Mouse (Mus musculus): Measurements from ENCODE around the gene Tbck. TPM values are rescaled to one million over a fixed set of nuclear protein-coding genes. Genes with fewer than 3 reads are reported as not detected.

Gene Tbck
- total RNA-seq, 1 experiment from 2014 or later, result 19.0 TPM

DNA sequence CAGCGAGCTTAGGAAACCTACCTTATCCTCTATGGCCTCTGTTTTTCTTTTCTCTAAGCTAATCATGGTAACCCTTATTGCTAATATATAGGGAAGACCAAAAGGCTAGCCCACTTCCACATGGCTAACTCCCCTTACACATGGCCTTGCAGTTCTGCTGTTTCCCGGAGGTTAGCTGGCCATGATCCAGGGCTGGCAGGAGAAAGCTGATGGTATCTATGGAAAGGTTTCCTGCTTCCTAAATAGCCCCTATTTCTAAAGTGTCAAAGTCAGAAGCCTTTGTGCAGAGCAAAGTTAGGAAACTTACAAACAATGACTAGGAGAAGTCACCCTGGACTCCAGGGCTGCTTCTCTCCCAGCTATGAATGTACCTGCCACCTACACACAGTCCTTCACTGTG lies 184.9 kb downstream of the Tbck start:
- DNase-seq, result peak; percentile 55

DNA sequence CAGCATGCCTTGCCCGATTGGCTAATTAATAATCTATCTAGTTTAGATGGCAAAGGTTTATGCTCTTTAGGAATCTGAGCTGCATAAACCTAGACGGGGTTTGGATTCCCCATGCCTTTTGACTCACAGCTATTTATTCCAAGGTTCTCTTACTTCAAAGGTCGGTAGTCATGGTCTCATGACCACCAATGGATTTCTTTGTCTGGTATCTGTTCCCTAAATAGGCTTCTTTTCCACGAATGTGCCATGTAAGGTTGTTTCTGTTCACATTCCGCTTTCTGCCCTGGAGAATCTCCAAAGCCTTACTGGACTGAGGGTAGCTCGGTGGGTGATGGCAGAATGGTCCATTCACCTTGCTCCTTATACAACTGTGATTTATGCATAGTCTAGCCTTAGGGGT lies 186.1 kb downstream of the Tbck start:
- DNase-seq, result no peak

DNA sequence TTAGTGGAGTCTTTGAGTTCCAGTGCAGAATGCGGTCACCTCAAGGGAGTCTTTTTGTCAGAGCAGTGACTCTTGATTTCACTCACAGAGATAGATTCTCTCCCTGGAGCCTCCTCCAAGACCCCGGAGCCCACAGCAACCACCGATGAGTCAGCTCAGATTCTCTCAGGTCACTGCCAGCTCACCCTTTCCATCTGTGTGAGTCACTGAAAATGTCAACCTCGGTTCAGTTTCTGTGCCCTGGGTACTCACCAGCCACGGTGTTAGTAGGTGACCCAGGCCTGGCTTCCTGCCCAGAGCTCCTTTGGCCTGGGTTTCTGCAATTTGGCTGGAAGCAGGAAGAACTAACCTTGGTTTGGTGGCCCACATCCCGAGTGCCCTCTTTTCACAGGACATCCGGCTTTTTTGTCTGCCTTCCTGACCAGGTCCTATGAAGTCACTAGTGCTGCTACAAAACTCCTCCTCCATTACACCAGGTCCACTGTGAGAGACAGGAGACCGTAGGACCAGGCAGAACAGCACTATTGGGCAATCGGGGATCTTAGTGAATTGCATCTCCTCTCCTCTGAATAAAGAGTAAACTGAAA lies 187.5 kb downstream of the Tbck start:
- DNase-seq, result peak; percentile 94

DNA sequence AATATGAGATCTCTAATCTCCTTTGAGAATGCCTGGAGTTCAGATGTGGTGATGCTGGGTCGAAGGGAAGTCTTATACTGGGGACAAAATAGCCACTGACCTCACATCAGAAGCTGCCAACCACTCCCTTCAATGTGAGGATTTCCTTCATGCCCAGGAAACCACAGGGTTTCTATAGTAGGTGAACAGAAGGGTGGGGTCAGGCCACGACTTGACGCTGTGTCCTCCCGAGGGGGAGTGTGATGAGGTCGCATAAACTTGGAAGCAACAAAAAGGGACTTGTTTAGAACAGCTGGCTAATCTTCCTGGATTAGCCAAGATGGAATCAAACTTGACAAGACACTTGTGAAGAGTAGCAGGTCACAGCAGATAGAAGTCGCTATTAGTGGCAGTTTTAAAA lies 189.3 kb downstream of the Tbck start:
- no peak for DNase-seq

DNA sequence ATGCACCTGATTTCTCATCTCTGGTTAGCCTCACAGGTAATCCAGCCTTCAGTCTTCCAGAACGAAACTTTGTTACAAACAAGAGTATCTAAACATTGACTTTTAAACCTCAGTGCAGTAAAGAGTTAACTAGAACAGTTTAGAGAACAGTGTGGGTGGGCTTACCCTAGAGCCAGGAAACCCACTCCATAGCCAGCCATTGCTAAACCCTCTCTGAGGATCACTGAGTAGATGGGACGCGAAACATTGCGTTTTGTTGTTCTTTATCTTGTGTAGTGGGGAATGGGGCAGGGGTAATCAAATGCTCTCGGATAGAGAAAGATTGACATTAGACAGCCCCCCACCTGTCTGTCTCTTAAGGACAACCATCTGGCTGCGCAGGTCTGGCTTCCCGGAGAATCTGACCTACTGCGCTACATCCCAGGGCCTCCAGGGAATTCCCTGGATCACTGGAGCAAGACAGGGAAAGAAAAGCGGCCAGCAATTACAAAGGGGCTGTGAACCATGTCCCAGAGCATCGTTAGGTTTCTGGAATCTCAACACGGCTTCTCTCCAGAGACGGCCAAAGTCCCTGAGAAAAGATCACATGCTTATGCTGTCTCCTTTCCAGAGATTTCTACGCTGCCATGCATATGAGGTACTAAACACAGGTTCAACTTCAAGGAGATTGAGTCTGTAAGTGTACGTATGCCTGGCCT lies 192.2 kb downstream of the Tbck start:
- DNase-seq, result peak; percentile 16

DNA sequence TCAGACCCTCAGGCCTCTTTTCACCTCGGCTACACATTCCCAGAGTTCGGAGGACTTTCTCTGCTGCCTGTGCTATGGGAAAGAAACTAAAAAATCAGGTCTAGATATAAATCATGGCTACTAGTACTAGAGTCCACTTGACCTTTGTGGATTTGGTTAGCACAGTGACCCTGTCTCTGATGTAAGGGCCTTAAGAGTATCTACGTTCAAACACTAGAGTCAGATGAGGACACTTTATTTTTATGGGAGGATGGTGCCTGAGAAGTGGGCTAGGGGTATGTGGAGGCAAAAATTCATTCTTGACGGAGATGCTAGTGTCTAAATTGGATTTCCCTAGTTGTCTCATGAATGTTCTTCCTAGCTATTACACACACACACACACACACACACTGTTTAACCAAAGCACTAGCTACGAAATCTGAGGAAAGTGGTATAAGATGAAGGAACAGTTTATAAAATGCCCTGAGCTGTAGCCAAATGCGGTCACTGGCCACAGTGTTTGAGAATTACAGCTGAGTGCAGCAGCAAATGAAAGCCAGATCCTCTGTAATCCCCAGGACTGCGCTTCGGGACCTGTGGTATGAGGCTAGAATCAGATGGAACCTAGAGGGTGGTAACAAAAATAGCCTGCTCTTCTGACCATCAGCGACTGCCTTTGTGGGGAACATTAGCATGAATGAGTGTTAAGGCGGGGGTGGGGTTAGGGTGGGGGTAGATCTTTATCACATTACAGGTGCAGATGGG lies 193.2 kb downstream of the Tbck start:
- DNase-seq, result no peak

DNA sequence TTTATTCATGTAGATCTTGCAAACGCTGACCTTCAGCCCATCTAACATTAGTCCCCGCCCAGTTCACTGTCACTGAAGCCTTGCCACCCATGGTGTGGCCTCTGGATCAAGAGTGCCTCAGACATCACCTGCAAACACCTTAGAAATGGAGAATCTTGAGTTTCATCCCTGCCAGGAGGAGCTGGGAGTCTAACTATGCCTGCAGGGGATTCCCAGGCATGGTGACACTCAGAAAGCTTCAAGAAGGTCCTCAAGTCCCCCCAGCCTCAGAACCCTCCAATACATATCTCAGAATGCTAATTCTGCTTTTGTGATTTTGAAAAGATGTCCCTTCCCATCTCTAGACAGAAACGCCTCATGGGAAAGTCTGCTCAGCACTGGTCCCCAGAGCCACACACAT lies 196.4 kb downstream of the Tbck start:
- no peak for DNase-seq

DNA sequence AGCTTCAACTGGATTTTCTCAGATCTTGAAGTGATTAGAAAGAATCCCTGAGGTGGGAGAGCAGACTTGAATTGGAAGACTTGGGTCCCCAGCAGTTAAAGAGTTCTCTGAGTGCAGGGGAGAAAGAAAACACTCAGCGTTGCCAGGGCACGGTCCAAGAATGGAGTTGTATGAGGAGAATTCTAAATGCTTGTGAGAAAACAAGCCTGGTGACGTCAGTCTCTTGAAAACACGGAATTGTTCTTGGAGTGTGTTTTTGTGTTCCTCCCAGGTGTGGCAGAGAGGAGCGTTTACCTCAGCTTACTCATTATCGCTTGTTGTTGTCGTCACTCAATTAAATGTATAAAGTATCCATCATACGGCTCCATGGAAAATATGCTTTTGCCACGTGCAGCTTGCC lies 196.9 kb downstream of the Tbck start:
- no peak for DNase-seq

DNA sequence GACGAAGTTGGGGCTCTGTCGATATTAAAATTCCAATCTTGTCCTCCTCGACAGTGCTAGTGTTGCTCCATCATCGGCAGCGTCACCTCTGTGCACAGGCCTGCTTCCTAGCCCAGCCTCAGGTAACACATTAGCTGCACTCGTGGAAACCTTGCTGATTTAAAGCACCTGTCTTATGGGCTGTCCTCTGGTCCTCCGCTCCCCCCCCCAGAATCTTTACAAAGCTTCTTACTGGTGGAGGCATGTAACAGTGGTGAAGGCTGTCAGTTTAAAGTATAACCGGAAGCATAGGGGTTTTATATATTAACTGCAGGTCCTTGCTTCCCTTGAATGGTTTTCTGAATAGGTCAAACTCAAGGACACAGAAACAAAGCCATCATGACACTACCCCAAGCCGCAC lies 199.3 kb downstream of the Tbck start:
- DNase-seq, result no peak

DNA sequence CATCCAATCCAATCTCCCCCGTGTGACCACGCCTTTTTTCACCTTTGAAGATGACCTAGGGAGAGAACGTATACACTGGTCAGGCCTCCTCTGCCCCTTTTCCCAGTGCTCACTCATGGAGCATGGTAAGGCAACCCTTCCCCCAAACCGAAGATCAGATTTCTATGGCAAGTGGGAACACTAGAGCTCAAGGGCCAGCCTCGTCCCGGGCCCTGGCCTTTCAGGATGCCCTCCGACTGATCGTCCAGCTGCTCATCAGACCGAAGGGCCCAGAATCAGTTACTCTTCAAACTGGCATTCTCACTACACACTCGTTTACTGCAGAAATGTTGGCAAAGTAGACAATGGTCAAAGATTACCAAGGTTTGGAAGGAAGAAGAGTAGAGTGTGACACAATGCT lies 200.5 kb downstream of the Tbck start:
- no peak for DNase-seq

DNA sequence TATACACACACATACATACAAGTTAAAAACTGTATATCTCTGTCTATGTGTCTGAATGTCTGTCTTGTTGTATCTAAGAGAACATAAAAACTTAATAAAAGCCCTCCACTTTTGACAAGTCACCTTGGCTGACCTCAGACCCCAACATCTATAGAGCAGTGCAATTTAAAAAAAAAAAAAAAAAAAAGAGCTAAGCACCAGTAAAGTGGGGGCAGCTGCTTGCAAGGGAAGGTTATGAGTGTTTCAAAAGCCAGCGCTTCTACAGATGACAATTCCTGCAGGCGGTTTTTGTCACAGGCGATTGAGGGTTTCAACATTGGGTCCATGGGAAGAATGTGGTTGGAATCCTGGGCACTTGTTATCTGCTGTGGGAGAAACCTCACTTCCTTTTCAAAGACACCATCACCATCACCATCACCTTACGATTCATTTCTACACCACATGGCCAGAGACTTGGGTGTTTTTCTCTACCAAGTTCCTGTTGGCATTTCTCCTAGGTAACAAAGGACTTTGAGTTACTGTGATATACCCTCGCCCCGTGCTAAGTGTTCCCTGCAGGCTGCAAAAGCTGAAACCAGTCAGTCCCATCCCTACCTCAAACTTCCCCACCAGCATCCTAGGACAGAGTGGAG lies 202.6 kb downstream of the Tbck start:
- no peak for DNase-seq

DNA sequence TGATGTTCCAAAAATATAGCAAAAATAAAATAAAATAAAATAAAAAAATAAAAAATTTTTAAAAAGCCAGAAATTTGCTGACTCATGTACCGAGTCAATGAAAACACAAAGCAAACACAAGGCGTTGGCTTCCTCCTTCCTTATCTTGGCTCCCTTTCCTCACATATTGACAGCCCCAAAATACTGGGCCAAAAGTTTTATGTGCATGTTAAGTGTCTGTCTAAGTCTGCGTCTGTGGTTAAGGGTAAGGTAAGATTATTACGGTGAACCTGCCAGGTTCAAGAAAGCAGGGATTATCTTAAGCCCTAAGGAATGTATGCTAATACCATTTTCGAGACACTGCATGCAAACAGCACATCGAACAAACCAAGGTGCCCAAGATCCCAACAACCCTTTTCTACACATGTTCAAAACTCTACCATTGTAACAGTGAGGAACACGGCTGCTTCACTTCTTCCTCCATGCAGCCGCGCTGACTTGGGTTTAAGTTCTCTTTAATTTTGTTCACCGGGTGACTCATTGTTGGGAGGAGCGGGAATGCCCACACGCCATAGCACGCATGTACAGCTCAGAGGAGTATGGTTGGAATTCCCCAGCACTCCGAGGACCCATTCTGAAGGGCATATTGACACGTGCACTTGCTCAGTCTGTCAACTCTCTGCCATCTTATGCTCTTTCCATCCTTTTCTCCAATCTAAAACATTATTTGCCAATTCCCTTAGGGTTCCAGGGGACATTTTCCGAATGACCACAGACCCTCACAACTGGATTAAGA lies 203.3 kb downstream of the Tbck start:
- DNase-seq, result no peak

Other genes starting within 250 kb of the Tbck start
- gene Gimd1, start 54.3 kb upstream of the Tbck start, total RNA-seq (2021), result 1.0 TPM in 1 of 2 replicates, not detected in the other
- gene Aimp1, start 226 bp downstream of the Tbck start, total RNA-seq (2021), result 48.2 and 61.5 TPM in 2 replicates

Measured in adrenal gland, postnatal 14 days (tissue).